Mouse (Mus musculus) CH12F3 (cell line): ENCODE results near the gene Hadh.

Experiments
- in situ Hi-C: fragments of 300-500 bp; cut with MboI; formaldehyde crosslinking; loops from 2 replicates; pipeline ENCODE4 v1.14.3; 2020; ENCODE audit warnings: low sequenced_read_pairs

Gene Hadh

DNA sequence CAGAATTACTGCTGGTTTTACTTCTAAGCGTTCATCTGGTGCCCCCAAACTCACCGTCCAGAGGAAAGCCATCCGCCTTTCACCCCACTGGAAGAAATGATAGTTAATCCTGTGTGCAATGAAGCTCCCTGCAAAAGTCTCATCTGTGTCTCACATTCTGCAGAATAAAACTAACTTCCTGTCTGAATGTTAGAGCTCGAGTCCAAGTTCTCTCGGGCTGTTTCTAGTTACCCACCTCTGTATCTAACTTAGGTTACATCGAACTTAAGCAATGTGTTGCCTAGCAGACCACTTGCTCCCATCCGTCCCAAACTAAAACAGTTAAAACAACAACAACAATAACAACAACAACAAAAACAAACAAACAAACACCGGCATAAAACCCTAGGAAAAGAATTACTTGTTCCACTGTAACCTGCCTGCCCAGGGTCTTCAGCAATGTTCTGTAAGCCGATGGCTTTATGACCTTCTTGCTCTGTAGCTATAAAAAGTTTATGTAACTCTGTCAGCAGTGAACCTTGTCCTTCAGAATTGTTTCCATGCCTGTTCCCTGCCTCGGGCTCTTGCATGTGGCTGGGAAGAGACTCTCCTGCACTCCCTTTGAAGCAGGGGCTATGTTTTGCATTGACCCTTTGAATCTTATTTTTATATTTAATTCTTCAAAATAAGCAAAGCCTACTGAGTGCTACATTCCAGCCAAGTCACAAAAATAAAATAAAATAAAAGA lies 636 bp upstream of the Hadh start:
- in situ Hi-C loops: no loop called here

DNA sequence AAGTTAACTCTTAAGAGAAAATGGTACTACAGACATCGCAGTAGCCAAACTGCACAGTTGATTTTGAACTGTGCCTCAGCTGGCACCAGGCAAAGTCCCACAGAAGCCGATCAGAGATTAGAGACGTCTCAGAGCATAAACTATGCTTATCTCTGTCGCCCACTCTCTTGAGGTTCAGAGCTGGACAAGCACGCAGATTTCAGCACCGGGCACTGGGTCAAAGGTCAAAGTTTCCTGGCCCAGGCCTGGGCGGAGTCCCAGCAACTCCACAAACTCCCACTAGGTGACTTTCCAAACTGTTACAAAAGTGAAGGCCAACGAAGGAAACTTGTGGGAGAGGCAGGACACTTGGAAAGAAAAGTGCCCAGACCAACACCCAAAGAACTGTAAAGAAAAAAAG lies 744 bp downstream of the Hadh start:
- in situ Hi-C loops: no loop called here

DNA sequence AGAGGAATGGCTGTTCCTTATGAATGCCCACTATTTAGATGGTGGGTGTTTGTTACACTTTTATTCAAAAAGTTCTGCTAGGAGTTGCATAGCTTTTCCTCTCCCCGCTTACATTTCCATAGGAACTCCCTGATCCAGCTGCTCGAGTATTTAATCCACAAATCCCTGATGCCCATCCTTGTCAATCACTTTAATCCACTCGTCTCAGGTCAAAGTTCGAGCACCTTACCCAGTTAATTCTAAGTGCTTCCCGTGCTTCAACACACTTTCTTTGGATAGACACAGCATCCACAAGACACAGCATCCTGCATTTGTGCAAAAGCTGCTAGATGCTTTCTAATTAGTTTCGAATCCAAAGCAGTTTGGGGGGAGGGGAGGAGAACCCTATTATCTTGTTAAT lies 1.5 kb downstream of the Hadh start:
- in situ Hi-C loops: no loop called here

DNA sequence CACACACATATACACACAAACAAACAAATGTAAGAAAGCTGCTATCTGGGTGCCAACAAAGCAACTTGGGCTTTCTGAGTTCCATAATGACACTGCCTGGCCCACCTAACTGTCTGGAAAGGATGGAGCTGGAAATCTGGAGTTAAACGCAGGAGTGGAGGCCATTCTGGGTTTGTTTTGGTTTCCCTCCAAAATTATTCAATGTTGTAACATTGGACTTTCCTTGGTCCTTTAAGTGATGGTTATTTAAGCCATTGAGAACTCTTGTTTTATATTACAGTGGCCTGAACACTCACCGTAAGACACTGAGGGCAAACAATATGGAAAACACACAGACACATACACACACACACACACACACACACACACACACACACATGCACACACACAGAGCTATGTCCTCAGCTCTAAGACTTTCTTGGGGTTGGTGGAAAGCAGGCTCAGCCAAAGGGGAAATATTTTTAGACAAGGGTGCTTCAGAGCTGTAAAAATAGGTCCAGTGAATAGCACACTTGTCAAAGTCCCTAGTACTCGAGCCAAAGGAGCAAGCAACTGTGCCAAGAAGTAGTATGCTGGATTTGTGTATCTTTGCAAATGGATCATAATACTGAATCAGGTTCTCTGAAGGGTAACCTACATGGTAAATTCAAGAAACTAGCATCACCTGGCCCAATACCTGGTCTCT lies 5.4 kb downstream of the Hadh start:
- in situ Hi-C loops: no loop called here

DNA sequence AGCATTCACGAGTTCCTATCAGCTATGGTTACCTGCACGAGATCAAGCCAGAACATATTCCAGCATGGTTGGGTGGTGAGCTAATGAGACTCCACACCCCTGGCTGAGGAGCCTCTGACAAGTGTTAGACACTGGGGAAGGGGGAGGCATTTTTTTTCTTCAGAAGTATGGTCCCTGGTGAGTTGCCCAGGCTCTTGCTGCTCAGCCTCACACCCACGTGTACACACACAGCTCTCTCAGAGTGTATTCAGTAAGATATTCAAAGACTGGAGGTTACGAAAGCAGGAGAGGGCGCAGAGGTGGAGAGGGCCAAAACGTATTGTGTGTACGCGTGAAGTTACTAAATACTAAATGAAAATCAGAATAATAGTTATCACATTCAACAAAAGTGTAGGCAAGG lies 6.4 kb downstream of the Hadh start:
- in situ Hi-C loops: no loop called here

DNA sequence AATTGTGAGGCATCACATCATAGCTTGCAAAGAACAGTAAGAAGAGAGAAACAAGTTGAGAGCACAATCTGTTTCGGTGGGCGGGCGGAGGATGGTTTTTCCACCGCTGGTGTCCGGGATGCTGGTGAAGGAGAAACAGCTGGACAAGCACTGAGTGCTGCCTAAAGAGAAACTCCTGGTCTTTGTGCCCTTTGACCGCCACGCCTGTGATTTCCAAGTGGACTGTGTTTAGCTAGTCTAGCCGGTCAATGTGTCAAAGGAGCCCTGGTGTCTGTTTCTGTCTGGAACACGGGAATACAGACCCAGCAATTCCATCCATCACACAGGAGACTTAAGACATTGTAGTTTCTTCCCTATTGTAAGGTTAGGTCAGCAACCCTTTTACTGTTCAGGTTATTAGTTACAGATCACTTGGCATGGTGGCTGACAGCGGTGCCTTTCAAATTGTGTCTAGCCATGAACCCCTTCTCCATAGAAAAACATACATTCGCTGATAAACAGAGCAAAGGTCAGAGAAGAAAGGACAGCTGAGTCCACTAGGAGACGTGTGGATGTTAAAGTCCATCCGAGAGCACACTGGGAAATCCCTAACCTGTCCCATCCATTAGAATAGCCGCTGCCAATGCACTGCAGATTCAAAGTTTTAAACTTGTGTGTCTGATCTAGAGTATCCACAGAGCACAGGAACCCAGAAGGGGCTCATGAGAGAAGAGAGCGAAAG lies 8.0 kb downstream of the Hadh start:
- in situ Hi-C loops: no loop called here

DNA sequence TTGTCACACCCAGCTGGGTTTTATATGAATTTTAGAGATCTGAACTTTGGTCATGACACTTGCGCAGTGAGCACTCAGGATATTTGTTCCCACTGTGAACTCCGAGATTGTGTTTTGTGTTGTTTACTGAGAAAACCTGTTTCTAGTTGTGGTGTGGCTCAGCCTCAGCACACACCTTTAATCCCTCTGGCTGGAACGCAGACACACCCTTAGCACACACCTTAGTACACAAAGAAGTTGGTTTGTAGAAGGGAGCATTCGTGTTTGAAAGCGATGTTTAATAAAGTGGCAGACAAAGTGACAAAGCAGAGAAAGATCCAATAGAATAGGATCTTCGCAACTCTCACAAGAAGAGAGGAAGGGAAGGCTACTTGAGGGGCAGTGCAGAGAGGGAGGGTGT lies 11.5 kb downstream of the Hadh start:
- in situ Hi-C loops: no loop called here

DNA sequence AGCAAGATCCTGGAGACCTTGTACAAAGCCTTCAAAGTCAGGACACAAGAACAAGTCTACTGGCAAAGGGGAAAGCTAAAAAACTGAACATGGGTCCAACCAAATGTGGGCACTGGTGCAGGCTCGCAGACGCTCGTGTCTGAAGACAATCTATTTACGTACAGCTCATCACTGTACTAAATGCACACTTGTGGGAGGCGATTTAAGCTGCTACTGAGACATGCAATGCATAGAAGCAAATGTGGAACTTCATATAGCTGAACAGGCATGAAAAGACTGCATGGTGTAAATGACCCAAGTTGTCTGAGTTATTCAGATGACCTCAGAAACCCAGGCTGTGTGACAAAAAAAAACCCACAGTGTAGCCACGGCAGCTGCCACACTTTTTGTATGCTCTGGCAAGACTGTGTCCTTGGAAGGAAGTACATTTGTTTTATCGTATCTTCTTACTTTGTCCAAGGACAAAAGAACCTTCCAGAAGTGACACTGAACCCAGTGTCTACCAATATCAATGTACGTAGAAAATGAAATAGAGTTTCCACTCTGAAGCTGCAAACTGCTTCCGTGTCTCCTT lies 12.4 kb downstream of the Hadh start:
- in situ Hi-C loops: no loop called here

DNA sequence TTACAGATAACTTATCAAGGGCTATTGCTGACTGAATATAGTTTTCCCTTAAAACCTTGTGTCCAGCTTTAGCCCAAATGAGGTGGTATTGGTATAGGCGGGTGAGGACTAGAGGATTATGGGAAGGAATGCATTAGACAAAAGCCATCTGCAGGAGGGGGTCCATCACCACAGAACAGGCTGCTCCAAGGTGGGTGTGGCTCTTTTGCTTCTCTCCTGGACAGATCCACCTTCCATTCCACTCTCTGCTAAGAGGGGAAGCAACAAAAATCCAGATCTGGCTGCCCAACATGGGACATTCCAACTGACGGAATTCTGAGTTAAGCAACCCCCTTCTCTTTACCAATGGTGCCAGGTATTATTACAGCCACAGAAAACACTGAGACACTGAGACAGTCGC lies 13.0 kb downstream of the Hadh start:
- in situ Hi-C loops: no loop called here

DNA sequence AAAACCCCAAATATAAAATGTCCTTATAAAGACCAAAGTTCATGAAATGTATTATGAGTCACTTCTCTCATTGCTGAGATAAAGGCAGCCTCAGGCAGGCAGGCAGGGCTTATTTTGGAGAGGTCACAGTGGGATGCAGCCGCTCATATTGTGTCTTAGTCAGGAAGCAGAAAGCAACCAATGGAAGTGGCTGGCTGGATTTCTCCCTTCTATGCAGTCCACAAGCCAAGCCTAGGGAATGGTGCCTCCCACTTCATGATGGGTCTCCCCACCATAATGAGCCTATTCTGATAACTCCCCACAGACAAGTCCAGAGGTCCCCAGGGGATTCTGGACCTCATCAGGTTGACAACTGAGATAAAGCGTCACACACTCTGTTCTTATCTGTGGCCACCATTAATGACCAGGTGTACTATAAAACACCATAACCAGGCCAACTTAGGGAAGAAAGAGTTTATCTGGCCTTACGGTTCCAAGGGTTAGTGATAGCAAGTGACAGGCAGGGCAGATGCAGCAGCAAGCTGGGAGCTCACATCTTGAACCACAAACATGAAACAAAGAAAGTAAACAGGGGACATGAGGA lies 16.4 kb downstream of the Hadh start:
- in situ Hi-C loops: no loop called here

DNA sequence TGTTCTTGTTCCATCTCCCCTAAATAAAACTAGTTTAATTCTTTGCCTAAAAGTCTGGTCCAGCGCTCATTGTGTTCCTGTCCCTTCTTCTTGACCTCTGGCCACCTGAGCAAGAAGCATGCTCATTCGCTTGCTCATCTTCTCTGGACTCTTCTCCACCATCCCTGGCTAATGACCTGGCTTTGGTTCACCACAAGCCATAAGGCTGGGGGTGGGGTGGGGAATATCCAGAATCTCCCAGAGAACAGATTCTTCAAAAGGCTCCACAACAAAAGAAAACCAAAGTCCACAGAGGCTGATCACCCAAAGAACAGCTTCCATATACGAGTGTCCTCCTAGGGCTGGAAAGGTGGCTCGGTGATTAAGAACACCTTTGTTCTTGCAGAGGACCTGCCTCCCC lies 16.9 kb downstream of the Hadh start:
- in situ Hi-C loops: no loop called here

DNA sequence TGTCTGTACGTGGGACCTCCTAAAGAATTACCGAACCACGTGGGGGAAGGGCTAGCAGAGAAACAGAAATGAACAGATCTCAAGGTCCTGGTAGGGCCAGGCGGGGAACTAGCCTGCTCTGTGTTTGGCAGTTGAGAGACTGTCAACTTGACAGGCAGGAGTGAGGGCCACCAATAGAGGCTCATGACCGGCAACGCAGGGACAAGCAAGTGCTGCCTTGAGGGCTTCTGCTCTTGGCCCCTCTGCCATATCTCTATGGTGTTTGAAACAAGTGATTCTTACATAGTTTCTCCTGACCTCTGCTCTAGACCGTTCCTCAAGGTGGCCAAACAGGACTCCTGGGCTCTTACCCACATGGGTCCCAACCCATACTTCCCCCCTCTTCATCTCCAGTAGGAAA lies 20.3 kb downstream of the Hadh start:
- in situ Hi-C loops: no loop called here

DNA sequence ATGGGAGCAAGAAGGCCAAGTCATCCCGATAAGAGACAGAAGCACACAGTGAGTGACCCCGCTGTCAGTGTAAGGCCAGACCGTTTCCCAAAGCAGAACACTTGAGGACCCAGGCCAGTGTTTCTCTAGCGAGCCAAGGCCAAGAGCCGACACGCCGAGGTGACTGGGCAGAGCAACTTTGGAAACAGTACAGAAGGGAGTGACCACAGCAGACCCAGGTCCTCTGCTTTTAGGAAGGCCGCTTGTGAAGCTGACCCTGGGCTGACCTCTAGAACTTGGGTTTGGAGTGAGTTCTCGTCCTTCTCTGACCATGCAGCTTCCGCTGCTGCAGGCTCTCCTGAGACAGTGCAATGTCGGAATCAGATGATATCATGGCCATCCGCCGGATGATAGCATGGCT lies 20.9 kb downstream of the Hadh start:
- in situ Hi-C loops: no loop called here

DNA sequence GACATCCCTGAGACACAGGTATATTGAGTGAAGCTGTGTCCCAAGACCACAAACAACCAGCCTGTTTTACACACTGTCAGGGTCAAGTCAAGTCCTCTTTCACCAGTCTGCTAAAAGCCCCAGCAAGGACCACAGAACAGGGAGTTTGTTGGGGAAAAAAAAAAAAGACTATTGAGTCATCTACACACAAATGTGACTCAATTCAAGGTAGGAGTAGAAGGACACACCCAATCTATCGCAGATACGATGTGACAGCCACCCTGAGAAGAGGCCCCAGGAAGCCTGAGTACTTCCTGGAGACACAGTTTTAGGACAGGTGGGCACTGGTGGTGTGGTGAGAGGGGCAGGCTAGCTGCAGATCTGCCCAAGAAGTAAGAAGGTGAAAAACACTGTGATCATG lies 21.6 kb downstream of the Hadh start:
- in situ Hi-C loops: no loop called here

DNA sequence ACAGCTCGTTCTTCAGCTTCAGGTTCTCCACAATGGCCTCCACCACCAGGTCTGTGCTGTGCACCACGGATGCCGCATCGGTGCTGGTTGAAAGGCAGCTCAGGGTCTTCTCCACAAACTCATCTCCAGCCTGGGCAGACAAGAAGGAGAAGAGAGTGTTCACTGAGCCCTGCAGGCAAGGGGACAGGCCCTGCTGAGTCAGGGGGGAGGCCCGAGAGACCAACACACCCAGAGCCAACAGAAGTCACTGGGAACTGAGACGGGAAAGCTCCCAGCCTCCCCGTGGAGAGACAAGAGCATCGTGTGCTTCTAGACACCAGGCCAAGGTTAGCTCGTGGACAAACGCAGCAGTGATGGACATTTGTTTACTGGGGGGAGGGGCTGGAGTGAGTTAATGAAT lies 23.5 kb downstream of the Hadh start:
- in situ Hi-C loops: loop anchor here (10.0 kb wide), 1 partner anchor 364 kb away; no protein-coding TSS in a partner anchor

DNA sequence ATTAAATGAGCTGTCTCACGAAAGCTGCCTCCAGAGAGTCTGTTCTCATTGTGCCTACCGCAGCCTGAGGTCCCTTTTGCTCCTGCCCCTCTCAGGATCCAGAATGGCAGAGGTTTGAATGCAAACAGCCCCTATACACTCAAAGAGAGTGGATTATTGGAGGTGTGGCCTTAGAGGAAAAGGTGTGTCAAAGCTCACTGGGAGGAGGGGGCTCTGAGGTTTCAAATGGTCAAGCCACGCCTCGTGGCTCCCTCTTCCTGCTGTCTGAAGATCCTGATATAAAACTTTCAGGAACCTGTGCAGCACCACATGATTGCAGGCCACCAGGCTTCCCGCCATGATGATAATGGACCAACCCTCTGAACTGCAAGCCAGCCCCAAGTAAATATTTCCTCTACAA lies 24.1 kb downstream of the Hadh start:
- in situ Hi-C loops: loop anchor here (10.0 kb wide), 1 partner anchor 363 kb away; no protein-coding TSS in a partner anchor

DNA sequence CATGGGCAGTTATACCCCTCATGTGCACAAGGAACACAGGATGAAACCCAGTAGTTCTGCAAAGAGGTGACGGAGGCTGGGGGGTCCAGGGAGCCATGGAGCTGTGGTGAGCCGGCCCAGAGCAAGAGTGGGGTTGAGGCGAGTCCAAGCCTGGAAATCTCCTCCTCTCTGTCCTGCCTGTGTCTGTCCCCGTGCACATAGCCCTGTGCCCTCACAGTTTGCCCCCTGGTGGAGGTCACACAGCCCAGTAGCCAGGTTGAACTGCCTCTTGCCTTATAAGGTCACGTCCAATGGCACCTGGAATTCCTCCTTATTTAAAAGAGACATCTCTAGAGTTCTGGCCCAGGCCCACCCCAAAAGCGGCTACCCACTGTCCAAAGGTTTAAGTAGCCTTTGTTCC lies 24.5 kb downstream of the Hadh start:
- in situ Hi-C loops: loop anchor here (10.0 kb wide), 1 partner anchor 363 kb away; no protein-coding TSS in a partner anchor

DNA sequence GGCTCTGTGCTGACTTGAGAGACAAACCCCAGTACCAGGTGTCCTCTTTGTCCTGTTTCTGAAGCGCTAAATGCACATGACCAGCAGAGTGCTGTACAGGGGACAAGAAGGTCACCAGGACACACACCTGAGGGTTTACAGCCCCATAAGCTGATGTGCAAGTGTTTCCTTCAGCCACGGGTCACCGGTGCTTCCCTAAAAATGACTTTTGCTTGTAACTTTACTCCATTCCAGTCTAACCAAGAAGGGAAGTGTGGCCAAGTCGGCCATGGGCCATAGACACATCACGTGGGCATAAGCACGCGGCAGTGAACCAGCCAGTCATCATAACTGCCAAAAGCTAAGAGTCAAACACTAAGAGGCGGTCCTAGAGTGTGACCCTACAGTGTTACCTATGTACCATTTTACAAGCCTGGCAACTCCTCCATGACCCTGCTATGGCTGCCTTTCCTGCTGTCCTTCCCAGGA lies 25.3 kb downstream of the Hadh start:
- in situ Hi-C loops: loop anchor here (10.0 kb wide), 1 partner anchor 362 kb away; no protein-coding TSS in a partner anchor

DNA sequence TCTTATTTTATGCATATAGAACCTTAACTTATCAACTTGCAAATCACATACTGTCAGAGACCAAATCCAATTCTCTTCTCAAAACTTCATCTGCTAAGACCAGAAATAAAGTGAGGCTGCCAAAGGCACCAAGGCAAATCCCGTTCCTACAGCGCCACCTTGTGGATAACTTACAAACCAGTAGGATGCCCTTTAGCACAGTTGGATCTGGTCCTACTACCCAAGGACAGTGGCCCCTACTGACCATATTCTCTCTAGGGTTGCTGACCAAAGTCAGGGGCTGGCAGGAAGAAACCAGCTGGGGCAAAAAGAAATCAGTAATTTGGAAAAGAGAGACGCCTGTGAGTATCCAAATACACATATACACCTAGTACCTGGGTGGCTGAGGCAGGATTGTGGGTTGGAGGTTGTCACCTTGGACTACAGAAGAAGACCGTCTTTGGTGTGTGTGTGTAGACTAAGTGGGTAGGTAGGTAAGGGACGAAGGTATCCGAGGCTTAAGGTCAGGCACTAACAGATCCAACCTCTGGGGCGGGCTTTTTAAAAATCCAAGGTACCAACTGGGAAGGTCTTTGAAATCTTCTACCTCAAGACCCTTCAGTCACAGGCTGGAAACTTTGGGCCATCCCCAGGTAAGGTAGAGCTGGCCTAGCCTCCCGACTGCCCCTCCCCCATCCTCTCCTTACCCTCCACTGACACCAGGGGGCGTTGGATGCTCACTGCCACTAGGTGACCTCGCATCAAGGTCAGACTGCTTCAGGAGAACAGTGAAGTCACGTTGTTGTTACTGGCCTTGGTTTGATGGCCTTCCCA lies 25.9 kb downstream of the Hadh start:
- in situ Hi-C loops: loop anchor here (10.0 kb wide), 1 partner anchor 361 kb away; no protein-coding TSS in a partner anchor
